Mouse (Mus musculus) lung, postnatal 36 days (tissue): Measurements from ENCODE around the gene B4galnt1.

Source experiments
- DNase-seq: peaks from one replicate; pipeline ENCODE4 v3.0.0; 2022; ENCODE audit warnings: mixed read lengths

The B4galnt1 gene

DNA sequence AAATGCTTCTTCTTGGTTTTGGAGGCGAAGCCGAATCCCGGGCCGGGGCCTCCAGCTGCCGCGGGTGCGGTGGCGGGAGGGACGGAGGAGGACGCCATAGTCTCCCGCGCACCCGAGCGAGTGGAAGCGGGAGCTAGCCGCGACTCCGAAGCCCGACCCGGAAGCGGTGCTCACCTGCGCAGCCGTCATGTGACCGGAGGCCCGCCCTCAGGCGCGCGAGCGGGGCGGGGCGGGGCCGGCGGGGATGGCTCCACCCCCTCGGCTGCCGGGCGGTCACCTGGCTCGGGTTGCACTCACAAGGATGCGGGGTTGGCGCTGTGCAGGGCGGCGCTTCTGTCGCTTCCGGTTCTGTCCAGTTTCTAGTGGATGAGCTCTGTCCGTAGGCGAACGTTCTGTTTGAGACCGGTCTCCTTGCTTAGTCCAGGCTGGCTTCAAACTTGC lies 46.4 kb downstream of the B4galnt1 start, which contains the start of gene Pip4k2c:
TSS of gene Pip4k2c (minus strand) at position 172 of the 441 bp plus-strand sequence.
- peak; percentile 94 for DNase-seq

DNA sequence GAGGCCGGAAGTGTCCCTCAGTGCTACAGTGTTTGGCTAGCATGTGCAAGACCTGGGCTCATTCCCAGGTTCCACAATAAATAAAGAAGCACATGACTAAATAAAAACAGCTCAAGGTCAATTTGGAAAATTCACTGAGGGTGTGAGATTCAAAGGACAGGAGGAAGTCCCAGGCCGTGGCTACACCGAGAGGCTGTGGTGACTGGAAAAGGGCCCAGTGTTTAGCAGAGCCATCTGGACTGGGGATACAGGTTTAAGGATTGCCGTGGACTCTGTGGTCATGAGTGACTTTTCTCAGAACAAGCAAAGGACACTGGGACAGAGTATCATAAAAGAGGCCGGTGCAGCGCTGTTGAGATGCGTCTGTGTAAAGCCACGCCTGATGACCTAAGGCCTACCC lies 48.2 kb downstream of the B4galnt1 start:
- DNase-seq = no peak

DNA sequence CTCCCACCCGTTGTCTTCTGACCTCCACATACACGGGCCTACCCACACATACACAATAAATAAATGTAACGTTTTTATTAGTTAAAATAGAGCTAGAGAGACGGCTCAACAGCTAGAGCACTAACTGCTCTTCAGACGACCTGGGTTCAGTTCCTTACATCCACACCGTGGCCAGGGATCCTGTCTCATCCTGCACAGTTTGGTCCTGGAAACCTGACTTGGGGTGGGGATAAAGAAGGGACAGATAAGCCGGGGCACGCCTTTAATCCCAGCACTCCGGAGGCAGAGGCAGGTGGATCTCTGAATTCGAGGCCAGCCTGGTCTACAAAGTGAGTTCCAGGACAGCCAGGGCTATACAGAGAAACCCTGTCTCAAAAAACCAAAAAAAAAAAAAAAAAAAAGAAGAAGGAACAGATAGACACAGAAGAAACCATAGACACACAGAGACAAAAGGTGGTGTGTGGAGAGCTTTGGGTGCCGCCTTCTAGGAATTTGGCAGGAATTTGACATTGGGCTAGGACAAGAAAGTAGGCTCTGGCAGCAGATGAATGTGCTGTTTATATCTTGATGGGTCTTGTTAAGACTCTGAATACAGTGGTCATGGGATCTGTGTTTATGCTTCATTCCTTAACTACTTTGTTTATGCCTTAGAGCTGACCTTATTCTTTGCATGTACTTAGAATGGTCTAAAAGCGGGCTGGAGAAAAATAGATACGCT lies 48.8 kb downstream of the B4galnt1 start:
- DNase-seq = no peak

DNA sequence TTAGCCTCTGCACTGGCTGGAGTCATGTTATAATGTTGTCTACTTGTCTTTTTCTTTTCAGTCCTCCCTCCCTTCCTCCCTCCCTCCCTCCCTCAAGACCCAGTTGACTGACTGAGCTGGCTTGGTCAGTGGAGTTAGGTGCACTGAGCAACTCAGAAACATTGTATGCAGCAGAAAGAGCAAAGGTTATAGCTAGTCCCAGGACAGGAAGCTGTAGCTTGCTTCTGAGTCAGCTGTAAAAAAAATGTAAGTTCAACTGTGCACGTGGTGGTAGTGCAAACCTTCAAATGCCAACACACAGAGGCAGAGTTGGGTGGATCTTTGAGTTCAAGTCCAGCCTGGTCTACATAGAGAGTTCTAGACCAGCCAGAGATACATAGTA lies 49.4 kb downstream of the B4galnt1 start:
- DNase-seq = no peak

DNA sequence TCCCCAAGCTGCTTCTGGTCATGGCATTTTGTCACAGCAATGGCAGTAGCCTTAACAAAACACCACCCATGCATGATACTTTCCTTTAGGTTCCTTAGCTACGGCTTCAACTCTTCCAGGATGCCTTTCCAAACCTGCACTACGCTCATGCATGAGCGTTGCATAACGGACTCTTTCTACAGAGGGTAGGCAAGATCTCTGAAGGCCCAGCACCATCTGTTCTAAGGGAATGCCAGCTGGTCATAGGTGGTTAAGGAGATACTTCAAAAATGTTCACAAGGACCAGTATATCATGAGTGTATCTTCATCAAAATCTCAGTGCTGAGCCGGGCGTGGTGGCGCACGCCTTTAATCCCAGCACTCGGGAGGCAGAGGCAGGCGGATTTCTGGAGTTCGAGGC lies 51.4 kb downstream of the B4galnt1 start:
- no peak for DNase-seq

DNA sequence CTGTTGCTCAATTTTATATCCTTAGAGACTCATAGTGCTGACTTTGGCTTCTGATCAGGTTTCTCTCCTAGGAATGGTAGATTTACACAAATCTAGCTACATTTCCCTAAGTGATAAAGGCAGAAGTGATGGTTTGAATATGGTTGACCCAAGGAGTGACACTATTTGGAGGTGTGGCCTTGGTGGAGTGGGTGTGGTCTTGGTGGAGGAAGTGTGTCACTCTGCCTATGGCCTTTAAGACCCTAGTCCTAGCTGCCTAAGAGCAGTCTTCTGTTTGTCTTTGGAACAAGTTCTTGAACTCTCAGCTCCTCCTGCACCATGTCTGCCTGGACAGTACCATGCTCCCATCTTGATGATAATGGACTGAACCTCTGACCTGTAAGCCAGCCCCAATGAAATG lies 52.2 kb downstream of the B4galnt1 start:
- no peak for DNase-seq

DNA sequence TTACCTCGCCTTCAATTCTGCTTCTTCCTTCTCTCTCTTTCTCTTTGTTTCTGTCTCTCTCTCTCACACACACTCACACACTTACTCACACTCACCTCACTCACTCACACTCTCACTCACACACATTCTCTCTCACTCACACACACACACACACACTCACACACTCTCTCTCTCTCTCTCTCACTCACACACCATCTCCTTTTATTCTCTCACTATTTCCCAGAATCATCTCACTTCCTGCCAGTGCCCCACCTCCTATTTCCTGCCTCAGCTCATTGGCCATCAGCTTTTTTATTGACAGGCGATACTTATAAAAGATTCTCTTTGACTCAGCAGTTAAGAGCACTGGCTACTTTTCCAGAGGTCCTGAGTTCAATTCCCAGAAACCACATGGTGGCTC lies 53.3 kb downstream of the B4galnt1 start:
- DNase-seq = no peak
